Mouse (Mus musculus): Measurements from ENCODE around the gene Usf1. TPM values are rescaled to one million over a fixed set of nuclear protein-coding genes. Genes with fewer than 3 reads are reported as not detected.

Gene Usf1
- polyA plus RNA-seq, 1 experiment = 106 TPM

GRCm38 (mm10) chr1:171442413-171442760 is 31.3 kb downstream of the Usf1 start:
- Histone ChIP-seq H3K4me3 (no peak overlapping the region), H3K36me3 (ENCODE audit: control insufficient read depth, insufficient read depth) (no peaks in the 10 kb centered on the region), H3K79me2 (ENCODE audit: control insufficient read depth, insufficient read depth) (peaks cover 21% of the 10 kb centered on the region), H3K4me2 (ENCODE audit: low read depth) (no peak overlapping the region), H3ac (ENCODE audit: control insufficient read depth, insufficient read length) (no peak overlapping the region), H3K27me3 (ENCODE audit: control insufficient read depth, insufficient read depth, insufficient read length) (no peaks in the 10 kb centered on the region)
- TF ChIP-seq POLR2A (IDR thresholded peaks at IDR 0.05; ENCODE audit: insufficient read length, low read depth) = no peak
- TF ChIP-seq TCF12 (IDR thresholded peaks at IDR 0.05; ENCODE audit: insufficient read depth, poor library complexity, severe bottlenecking) = no peak
- no peak for TF ChIP-seq MYOG (IDR thresholded peaks at IDR 0.05; ENCODE audit: control insufficient read depth in 1 of 3, insufficient read depth in 1 of 3, insufficient read length in 2 of 3, low read depth in 2 of 3)
- no peak for TF ChIP-seq E2F4 (IDR thresholded peaks at IDR 0.05; ENCODE audit: insufficient read depth)
- no peak for TF ChIP-seq SRF (IDR thresholded peaks at IDR 0.05; ENCODE audit: control insufficient read depth, insufficient read length, low read depth)
- no peak for TF ChIP-seq CEBPB (IDR thresholded peaks at IDR 0.05; ENCODE audit: insufficient read depth, poor library complexity, severe bottlenecking)
- TF ChIP-seq REST (IDR thresholded peaks at IDR 0.05; ENCODE audit: insufficient read depth, insufficient read length) = no peak
- no peak for TF ChIP-seq USF1 (IDR thresholded peaks at IDR 0.05; ENCODE audit: low read depth)
- no peak for TF ChIP-seq TCF3 (IDR thresholded peaks at IDR 0.05; ENCODE audit: insufficient read length, low read depth)
- no peak for TF ChIP-seq POLR2AphosphoS2 (IDR thresholded peaks at IDR 0.05; ENCODE audit: insufficient read length, low read depth)
- no peak for TF ChIP-seq MYOD1 (IDR thresholded peaks at IDR 0.05; ENCODE audit: control insufficient read depth in 1 of 3, insufficient read length in 2 of 3, low read depth in 2 of 3)
- no peak for TF ChIP-seq MAX (IDR thresholded peaks at IDR 0.05; ENCODE audit: low read depth)

- Histone ChIP-seq H3K36me3 (ENCODE audit: control insufficient read depth, insufficient read depth) (no peaks in the 10 kb centered on the region), H3ac (ENCODE audit: control insufficient read depth, insufficient read length) (no peak overlapping the region), H3K4me2 (ENCODE audit: low read depth) (no peak overlapping the region), H3K4me3 (no peak overlapping the region), H3K79me2 (ENCODE audit: control insufficient read depth, insufficient read depth) (no peaks in the 10 kb centered on the region), H3K27me3 (ENCODE audit: control insufficient read depth, insufficient read depth, insufficient read length) (no peaks in the 10 kb centered on the region)
- TF ChIP-seq TCF12 (IDR thresholded peaks at IDR 0.05; ENCODE audit: insufficient read depth, poor library complexity, severe bottlenecking) (no peak), USF1 (IDR thresholded peaks at IDR 0.05; ENCODE audit: low read depth) (no peak), MYOG (IDR thresholded peaks at IDR 0.05; ENCODE audit: control insufficient read depth in 1 of 3, insufficient read depth in 1 of 3, insufficient read length in 2 of 3, low read depth in 2 of 3) (no peak), SRF (IDR thresholded peaks at IDR 0.05; ENCODE audit: control insufficient read depth, insufficient read length, low read depth) (no peak)
Measured at GRCm38 (mm10) chr1:171445050-171445449, 33.9 kb downstream of the Usf1 start.

GRCm38 (mm10) chr1:171446854-171447253 is 35.7 kb downstream of the Usf1 start:
- Histone ChIP-seq H3K4me2 (ENCODE audit: low read depth) (no peak overlapping the region), H3K4me3 (no peak overlapping the region), H3K79me2 (ENCODE audit: control insufficient read depth, insufficient read depth) (no peaks in the 10 kb centered on the region), H3ac (ENCODE audit: control insufficient read depth, insufficient read length) (no peak overlapping the region), H3K36me3 (ENCODE audit: control insufficient read depth, insufficient read depth) (no peaks in the 10 kb centered on the region), H3K27me3 (ENCODE audit: control insufficient read depth, insufficient read depth, insufficient read length) (no peaks in the 10 kb centered on the region)
- TF ChIP-seq MYOD1 (IDR thresholded peaks at IDR 0.05; ENCODE audit: control insufficient read depth in 1 of 3, insufficient read length in 2 of 3, low read depth in 2 of 3) (no peak), REST (IDR thresholded peaks at IDR 0.05; ENCODE audit: insufficient read depth, insufficient read length) (no peak), SRF (IDR thresholded peaks at IDR 0.05; ENCODE audit: control insufficient read depth, insufficient read length, low read depth) (no peak), TCF12 (IDR thresholded peaks at IDR 0.05; ENCODE audit: insufficient read depth, poor library complexity, severe bottlenecking) (no peak), POLR2AphosphoS2 (IDR thresholded peaks at IDR 0.05; ENCODE audit: insufficient read length, low read depth) (no peak), TCF3 (IDR thresholded peaks at IDR 0.05; ENCODE audit: insufficient read length, low read depth) (no peak), E2F4 (IDR thresholded peaks at IDR 0.05; ENCODE audit: insufficient read depth) (no peak), POLR2A (IDR thresholded peaks at IDR 0.05; ENCODE audit: insufficient read length, low read depth) (no peak), USF1 (IDR thresholded peaks at IDR 0.05; ENCODE audit: low read depth) (no peak), MYOG (IDR thresholded peaks at IDR 0.05; ENCODE audit: control insufficient read depth in 1 of 3, insufficient read depth in 1 of 3, insufficient read length in 2 of 3, low read depth in 2 of 3) (no peak), MAX (IDR thresholded peaks at IDR 0.05; ENCODE audit: low read depth) (no peak), CEBPB (IDR thresholded peaks at IDR 0.05; ENCODE audit: insufficient read depth, poor library complexity, severe bottlenecking) (no peak)

GRCm38 (mm10) chr1:171447692-171448091 is 36.6 kb downstream of the Usf1 start:
- no peak overlapping the region for H3K4me2 ChIP-seq (ENCODE audit: low read depth)
- no peak overlapping the region for H3K4me3 ChIP-seq
- TF ChIP-seq POLR2AphosphoS2 (IDR thresholded peaks at IDR 0.05; ENCODE audit: insufficient read length, low read depth) (no peak), TCF12 (IDR thresholded peaks at IDR 0.05; ENCODE audit: insufficient read depth, poor library complexity, severe bottlenecking) (no peak), REST (IDR thresholded peaks at IDR 0.05; ENCODE audit: insufficient read depth, insufficient read length) (no peak), MAX (IDR thresholded peaks at IDR 0.05; ENCODE audit: low read depth) (no peak), MYOD1 (IDR thresholded peaks at IDR 0.05; ENCODE audit: control insufficient read depth in 1 of 3, insufficient read length in 2 of 3, low read depth in 2 of 3) (no peak), USF1 (IDR thresholded peaks at IDR 0.05; ENCODE audit: low read depth) (no peak), E2F4 (IDR thresholded peaks at IDR 0.05; ENCODE audit: insufficient read depth) (no peak), CEBPB (IDR thresholded peaks at IDR 0.05; ENCODE audit: insufficient read depth, poor library complexity, severe bottlenecking) (no peak), MYOG (IDR thresholded peaks at IDR 0.05; ENCODE audit: control insufficient read depth in 1 of 3, insufficient read depth in 1 of 3, insufficient read length in 2 of 3, low read depth in 2 of 3) (no peak), TCF3 (IDR thresholded peaks at IDR 0.05; ENCODE audit: insufficient read length, low read depth) (no peak), SRF (IDR thresholded peaks at IDR 0.05; ENCODE audit: control insufficient read depth, insufficient read length, low read depth) (no peak), POLR2A (IDR thresholded peaks at IDR 0.05; ENCODE audit: insufficient read length, low read depth) (no peak)

GRCm38 (mm10) chr1:171450062-171450461 is 38.9 kb downstream of the Usf1 start:
- TF ChIP-seq POLR2A (IDR thresholded peaks at IDR 0.05; ENCODE audit: insufficient read length, low read depth) (no peak), TCF12 (IDR thresholded peaks at IDR 0.05; ENCODE audit: insufficient read depth, poor library complexity, severe bottlenecking) (no peak), MAX (IDR thresholded peaks at IDR 0.05; ENCODE audit: low read depth) (no peak), REST (IDR thresholded peaks at IDR 0.05; ENCODE audit: insufficient read depth, insufficient read length) (no peak), MYOD1 (IDR thresholded peaks at IDR 0.05; ENCODE audit: control insufficient read depth in 1 of 3, insufficient read length in 2 of 3, low read depth in 2 of 3) (no peak)
- Histone ChIP-seq H3K27me3 (ENCODE audit: control insufficient read depth, insufficient read depth, insufficient read length) (no peaks in the 10 kb centered on the region), H3ac (ENCODE audit: control insufficient read depth, insufficient read length) (no peak overlapping the region), H3K4me3 (no peak overlapping the region), H3K36me3 (ENCODE audit: control insufficient read depth, insufficient read depth) (no peaks in the 10 kb centered on the region), H3K4me2 (ENCODE audit: low read depth) (no peak overlapping the region), H3K79me2 (ENCODE audit: control insufficient read depth, insufficient read depth) (no peaks in the 10 kb centered on the region)

More at GRCm38 (mm10) chr1:171447692-171448091, 36.6 kb downstream of the Usf1 start:
- H3ac ChIP-seq (ENCODE audit: control insufficient read depth, insufficient read length) = no peak overlapping the region
- H3K79me2 ChIP-seq (ENCODE audit: control insufficient read depth, insufficient read depth) = no peaks in the 10 kb centered on the region
- no peaks in the 10 kb centered on the region for H3K27me3 ChIP-seq (ENCODE audit: control insufficient read depth, insufficient read depth, insufficient read length)
- H3K36me3 ChIP-seq (ENCODE audit: control insufficient read depth, insufficient read depth) = no peaks in the 10 kb centered on the region
